Mouse (Mus musculus) kidney, adult 2 months (tissue): Measurements from ENCODE around the gene Isoc2a. TPM values are rescaled to one million over a fixed set of nuclear protein-coding genes. Genes with fewer than 3 reads are reported as not detected.
"Not testable (repeated sequence)": the region's sequence is repeated elsewhere in the genome, so short reads cannot be mapped to it uniquely, and the experiment has no call there.

Experiments used
- DNase-seq: peaks from one replicate; pipeline ENCODE4 v3.0.0; 2021
- H3K27ac ChIP-seq: fragments of 200-500 bp; 2 replicates; pipeline ENCODE4 v1.5.1; 2012; ENCODE audit warnings: low read depth, low read length, control low read depth, inconsistent platforms; ENCODE audit not compliant: insufficient read depth
- H3K27me3 ChIP-seq: fragments of 200-500 bp; replicated peaks from 2 replicates; pipeline ENCODE4 v1.6.1; 2012; ENCODE audit warnings: mild to moderate bottlenecking, moderate library complexity, low read length, inconsistent platforms; ENCODE audit not compliant: control insufficient read depth, insufficient read depth
- H3K36me3 ChIP-seq: fragments of 200-500 bp; 2 replicates; pipeline ENCODE4 v1.6.1; 2012; ENCODE audit warnings: mild to moderate bottlenecking, moderate library complexity, low read length, inconsistent platforms; ENCODE audit not compliant: control insufficient read depth, insufficient read depth
- H3K4me1 ChIP-seq: fragments of 200-500 bp; 2 replicates; pipeline ENCODE4 v1.6.1; 2011; ENCODE audit warnings: low read length; ENCODE audit not compliant: control insufficient read depth, insufficient read depth
- H3K4me3 ChIP-seq: fragments of 200-500 bp; 2 replicates; pipeline ENCODE4 v1.5.1; 2011; ENCODE audit warnings: mild to moderate bottlenecking, low read depth, low read length, control low read depth; ENCODE audit not compliant: insufficient read depth
- CTCF ChIP-seq: fragments of 200-500 bp; conservative IDR thresholded peaks from 2 replicates; pipeline ENCODE4 v1.5.1; 2011; ENCODE audit warnings: low read depth, mild to moderate bottlenecking, control low read depth, low read length, moderate library complexity, mixed read lengths; ENCODE audit not compliant: insufficient read depth, insufficient read length
- POLR2A ChIP-seq: fragments of 200-500 bp; IDR thresholded peaks from one replicate; pipeline ENCODE4 v1.6.1; 2011; ENCODE audit warnings: low read depth, low read length, control low read depth
- WGBS: fragments of 180-500 bp; shearing (Covaris S2); methylation state at CpG from one replicate; pipeline ENCODE4 v1.1.7; 2018; 5-methylcytosine and 5-hydroxymethylcytosine counted together
- polyA plus RNA-seq: library from polyadenylated mRNA; depleted of rRNA; stranded (reverse); fragments of >200 nt; gene quantifications from 2 replicates; pipeline ENCODE4 v1.2.3, GENCODE M21; 2012

Isoc2a gene
- polyA plus RNA-seq, 1 experiment: 182 TPM

DNA sequence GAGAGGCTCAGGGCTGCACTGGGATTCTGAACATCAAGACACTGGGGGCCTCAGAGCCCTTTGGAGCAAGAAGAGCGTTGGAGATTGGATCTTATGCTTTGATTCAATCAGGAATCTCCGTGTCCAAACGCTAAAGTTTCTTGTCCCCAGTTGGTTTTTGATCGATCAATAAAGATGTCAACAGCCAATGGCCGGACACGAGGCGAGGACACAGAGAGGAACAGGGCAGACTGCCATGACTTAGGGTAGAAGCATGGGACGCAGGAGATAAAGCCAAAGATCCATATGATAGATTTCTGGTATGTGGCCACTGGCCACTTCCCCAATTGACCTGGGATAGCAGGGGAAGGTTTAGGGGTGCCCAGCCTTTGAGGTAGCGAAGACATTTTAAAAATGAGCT is 20.4 kb upstream of the Isoc2a start:
- H3K4me3 ChIP-seq: no peak overlapping the region
- no peak overlapping the region for H3K27ac ChIP-seq
- no peaks in the 10 kb centered on the region for H3K27me3 ChIP-seq
- H3K36me3 ChIP-seq: no peaks in the 10 kb centered on the region
- 89% methylated on average over 9 of the region's 9 CpGs for WGBS
- no peak for DNase-seq
- TF ChIP-seq CTCF: no peak
- TF ChIP-seq POLR2A: no peak
- peaks cover 12% of the 10 kb centered on the region for H3K4me1 ChIP-seq

DNA sequence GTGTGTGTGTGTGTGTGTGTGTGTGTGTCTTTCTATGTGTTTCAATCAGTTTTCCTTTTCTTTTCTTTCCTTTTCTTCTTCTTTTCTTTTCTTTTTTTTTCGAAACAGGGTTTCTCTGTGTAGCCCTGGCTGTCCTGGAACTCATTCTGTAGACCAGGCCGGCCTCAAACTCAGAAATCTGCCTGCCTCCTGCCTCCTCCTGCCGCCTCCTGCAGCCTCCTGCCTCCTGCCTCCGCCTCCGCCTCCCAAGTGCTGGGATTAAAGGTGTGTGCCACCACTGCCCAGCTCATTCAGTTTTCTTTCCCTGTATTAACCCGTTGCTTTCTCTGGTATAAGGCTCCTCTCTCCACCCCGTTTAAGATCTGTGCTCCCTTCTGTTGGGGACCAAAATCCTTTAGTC is 19.6 kb upstream of the Isoc2a start:
- H3K36me3 ChIP-seq: no peaks in the 10 kb centered on the region
- H3K27me3 ChIP-seq: no peaks in the 10 kb centered on the region
- no peak for DNase-seq
- H3K4me3 ChIP-seq: no peak overlapping the region
- peaks cover 15% of the 10 kb centered on the region for H3K4me1 ChIP-seq
- WGBS: 71% methylated on average over 7 of the region's 7 CpGs
- TF ChIP-seq POLR2A: no peak
- no peak for TF ChIP-seq CTCF
- H3K27ac ChIP-seq: no peak overlapping the region

DNA sequence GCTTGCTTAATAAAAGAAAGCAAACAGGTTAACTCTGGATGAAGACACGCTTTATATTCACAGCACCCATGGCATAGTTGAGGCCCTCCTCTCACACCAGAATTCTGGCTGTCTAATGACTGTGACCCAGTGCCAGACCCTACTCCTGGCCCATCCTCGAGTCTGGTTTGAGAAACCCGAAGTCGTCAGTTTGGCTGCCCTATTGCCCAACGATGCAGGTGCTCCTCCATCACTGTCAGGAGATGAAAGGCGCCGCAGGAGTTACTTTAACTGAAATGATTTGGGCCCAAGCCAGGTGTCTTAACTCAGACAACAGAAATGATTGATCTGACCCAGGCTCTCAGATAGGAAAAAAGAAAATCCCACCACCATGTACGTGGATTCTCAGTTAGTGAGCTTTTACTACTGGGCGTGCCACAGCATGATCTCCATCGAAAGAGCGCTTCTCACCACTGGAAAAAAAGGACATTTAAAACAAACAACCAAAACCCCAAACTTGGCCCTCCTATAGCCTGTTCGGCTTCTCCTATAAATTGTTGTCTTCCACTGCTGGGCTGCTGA is 17.5 kb upstream of the Isoc2a start:
- Histone ChIP-seq H3K36me3 (no peaks in the 10 kb centered on the region), H3K27me3 (no peaks in the 10 kb centered on the region), H3K4me1 (peaks cover 33% of the 10 kb centered on the region), H3K27ac (peak overlapping the region; percentile 98; the same call in 1 of the 2 replicates), H3K4me3 (no peak overlapping the region)
- TF ChIP-seq POLR2A (no peak), CTCF (no peak)
- DNase-seq: peak; percentile 32
- WGBS: 63% methylated on average over 12 of the region's 12 CpGs

DNA sequence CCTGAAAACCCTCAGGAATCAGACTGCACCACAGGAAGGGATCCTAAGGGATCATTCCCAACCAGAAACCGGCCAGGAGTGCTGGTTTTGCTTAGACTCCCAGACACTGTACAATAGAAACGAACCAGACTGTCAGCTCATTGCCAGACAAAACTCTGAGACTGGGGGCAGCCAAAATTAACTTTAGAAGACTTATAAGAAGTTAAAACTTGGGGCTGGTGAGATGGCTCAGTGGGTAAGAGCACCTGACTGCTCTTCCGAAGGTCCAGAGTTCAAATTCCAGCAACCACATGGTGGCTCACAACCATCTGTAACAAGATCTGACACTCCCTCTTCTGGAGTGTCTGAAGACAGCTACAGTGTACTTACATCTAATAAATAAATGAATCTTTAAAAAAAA is 16.0 kb upstream of the Isoc2a start:
- 54% methylated on average over 3 of the region's 3 CpGs for whole genome bisulfite sequencing
- Histone ChIP-seq H3K27ac (peak overlapping the region; percentile 98), H3K4me1 (peaks cover 37% of the 10 kb centered on the region)
- peak; percentile 81 for DNase-seq
- H3K36me3 ChIP-seq, H3K4me3 ChIP-seq, H3K27me3 ChIP-seq: not testable (repeated sequence)

DNA sequence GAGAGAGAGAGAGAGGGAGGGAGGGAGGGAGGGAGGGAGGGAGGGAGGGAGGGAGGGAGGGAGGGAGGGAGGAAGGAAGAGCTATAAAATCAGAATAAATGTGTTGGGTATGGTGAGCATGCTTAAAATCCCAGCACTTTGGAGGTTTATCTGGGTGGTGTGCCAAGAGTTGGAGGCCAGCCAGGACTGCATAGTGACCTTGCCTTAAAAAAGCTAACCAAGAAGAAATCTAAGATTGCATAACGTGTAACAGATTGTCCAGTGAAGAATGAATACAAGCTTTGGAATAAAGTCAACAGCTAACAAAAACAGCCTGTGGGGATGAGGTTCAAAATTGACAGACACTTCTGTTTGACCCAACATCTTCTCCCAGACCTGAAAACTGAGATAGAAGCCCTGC is 13.9 kb upstream of the Isoc2a start:
- H3K27me3 ChIP-seq: no peaks in the 10 kb centered on the region
- WGBS: 0% methylated on average over 1 of the region's 1 CpGs

DNA sequence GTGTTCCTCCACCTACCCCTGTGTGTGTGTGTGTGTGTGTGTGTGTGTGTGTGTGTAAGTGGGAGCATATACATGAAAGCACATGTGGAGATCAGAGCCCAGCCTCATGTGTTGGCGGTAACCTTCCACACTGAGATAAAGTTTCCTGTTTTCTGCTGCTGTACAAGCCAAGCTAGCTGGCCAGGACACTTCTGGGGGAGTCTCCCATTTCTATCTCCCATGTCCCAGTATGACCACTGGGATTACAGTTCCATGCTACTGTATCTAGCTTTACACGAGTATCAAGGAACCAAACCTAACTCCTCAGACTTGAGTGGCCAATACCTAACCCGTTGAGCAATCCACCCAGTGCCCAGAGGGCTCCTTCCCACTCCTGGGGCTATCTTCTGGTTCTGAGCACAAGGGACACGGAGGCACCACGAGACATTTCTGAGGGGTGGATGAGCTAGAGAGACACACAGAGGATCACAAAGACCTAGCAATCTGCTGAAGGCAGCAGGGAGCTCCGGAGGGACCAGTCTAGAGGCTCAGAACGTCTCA is 13.3 kb upstream of the Isoc2a start:
- H3K27ac ChIP-seq: peak overlapping the region; percentile 100
- H3K27me3 ChIP-seq: no peaks in the 10 kb centered on the region
- H3K36me3 ChIP-seq: no peaks in the 10 kb centered on the region
- no peak for DNase-seq
- peaks cover 45% of the 10 kb centered on the region for H3K4me1 ChIP-seq
- WGBS: 70% methylated on average over 7 of the region's 7 CpGs
- H3K4me3 ChIP-seq: no peak overlapping the region
- no peak for TF ChIP-seq POLR2A
- TF ChIP-seq CTCF: no peak

More for the DNA sequence above, 13.9 kb upstream of the Isoc2a start:
- DNase-seq: peak; percentile 96
- H3K36me3 ChIP-seq: no peaks in the 10 kb centered on the region
- no peak overlapping the region for H3K4me3 ChIP-seq
- TF ChIP-seq CTCF (no peak), POLR2A (no peak)
- peaks cover 45% of the 10 kb centered on the region for H3K4me1 ChIP-seq
- H3K27ac ChIP-seq: peak overlapping the region; percentile 100

DNA sequence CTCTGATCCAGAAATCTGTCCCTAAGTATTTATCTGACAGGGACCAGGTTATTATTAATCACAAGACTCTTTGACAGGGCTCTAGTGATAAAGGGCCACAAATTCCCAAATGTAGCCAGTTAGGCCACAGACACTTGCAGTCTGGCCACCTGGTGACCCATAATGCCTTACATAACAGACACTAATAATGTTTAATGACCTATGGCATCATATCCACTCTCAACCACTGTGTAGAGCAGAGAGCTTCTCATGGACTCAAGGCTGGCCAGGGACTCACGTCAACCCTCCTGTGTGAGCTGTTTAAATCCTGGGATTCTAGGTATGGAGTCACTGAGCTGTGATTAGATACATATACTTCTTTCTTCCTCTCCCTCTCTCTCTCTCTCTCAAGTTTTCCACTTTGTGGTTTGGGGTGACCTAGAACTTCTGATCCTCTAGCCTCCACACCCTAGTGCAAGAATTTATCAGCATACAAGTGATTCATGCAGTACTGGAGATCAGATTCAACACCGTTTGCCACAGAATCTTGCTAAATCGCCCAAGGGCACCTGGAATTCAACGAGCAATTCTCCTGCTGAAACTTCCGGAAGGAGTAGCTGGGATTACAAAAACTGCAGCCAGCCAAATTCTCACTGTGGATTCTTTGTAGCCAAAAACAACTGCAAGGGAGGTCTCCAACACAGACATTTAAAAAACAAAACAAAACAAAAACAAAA is 12.7 kb upstream of the Isoc2a start:
- H3K36me3 ChIP-seq: no peaks in the 10 kb centered on the region
- H3K4me1 ChIP-seq: peaks cover 45% of the 10 kb centered on the region
- TF ChIP-seq POLR2A: no peak
- TF ChIP-seq CTCF: no peak
- no peaks in the 10 kb centered on the region for H3K27me3 ChIP-seq
- H3K27ac ChIP-seq: peak overlapping the region; percentile 100
- DNase-seq: no peak
- WGBS: 59% methylated on average over 5 of the region's 5 CpGs
- no peak overlapping the region for H3K4me3 ChIP-seq
